Mouse (Mus musculus): ENCODE measurements around the gene Sec1. TPM values are rescaled to one million over a fixed set of nuclear protein-coding genes. Genes with fewer than 3 reads are reported as not detected.

The Sec1 gene
- polyA plus RNA-seq, 1 experiment: 0.18 TPM

DNA sequence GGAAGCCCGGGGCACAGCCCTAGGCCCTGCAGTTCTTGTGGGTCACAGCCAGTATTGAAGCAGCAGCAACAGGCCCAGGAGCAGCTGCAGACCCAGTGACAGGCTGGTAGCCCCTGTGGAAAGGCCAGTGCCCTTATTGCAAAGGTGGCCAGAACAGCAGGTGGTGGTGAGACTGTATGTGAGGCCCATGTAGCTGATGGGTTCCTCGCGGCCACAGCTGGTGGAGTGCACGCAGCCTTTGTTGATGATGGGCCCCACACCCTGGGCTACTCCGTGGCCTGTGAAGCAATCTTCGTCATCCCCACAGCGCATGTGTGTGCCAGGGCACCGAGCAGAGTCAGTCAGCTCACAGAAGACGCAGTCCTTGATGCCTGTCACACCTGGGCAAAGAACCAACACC is 30.9 kb upstream of the Sec1 start:
- Histone ChIP-seq H3K36me3 (ENCODE audit: control insufficient read depth, insufficient read depth) (peaks cover 42% of the 10 kb centered on the region), H3K4me3 (ENCODE audit: insufficient read depth, poor library complexity, severe bottlenecking) (no peak overlapping the region), H3K79me2 (ENCODE audit: control insufficient read depth, insufficient read depth) (peaks cover 19% of the 10 kb centered on the region), H3K27me3 (ENCODE audit: control insufficient read depth, insufficient read depth, insufficient read length) (no peaks in the 10 kb centered on the region), H3ac (ENCODE audit: control insufficient read depth, insufficient read length, low read depth) (no peak overlapping the region), H3K79me3 (ENCODE audit: low read depth) (peaks cover 4% of the 10 kb centered on the region)
- TF ChIP-seq MYOD1 (IDR thresholded peaks at IDR 0.05; ENCODE audit: control insufficient read depth, insufficient read length, low read depth): no peak
- TF ChIP-seq FOSL1 (IDR thresholded peaks at IDR 0.05; ENCODE audit: insufficient read depth, low read length, poor library complexity, severe bottlenecking): no peak
- TF ChIP-seq CEBPB (IDR thresholded peaks at IDR 0.05; ENCODE audit: low read depth): no peak
- no peak for TF ChIP-seq USF1 (IDR thresholded peaks at IDR 0.05; ENCODE audit: low read depth)
- TF ChIP-seq CTCF (IDR thresholded peaks at IDR 0.05; ENCODE audit: control insufficient read depth, insufficient read depth, insufficient read length): no peak
- TF ChIP-seq MAX (IDR thresholded peaks at IDR 0.05): no peak
- no peak for TF ChIP-seq MYOG (IDR thresholded peaks at IDR 0.05; ENCODE audit: control insufficient read depth, extremely low read depth, insufficient read length)

DNA sequence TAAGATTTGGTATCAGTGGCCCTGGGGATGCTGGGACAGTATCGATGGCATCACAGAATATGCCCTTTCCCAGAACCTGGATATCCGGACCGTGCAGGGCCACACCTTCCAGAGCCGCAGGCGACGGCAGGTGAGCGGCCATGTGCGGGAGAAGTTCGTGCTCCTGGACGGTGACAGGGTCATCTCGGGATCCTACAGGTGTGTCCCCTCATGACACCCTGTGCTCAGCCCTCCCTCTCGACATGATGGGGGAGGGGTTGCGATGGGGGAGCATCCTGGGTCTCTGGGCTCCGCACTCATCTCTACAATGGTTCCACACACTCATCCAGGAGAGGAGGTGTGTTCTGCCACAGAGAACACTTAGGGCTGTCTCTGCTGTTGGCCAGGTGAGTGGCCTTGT is 29.6 kb upstream of the Sec1 start:
- peaks cover 32% of the 10 kb centered on the region for H3K79me2 ChIP-seq (ENCODE audit: control insufficient read depth, insufficient read depth)
- peaks cover 16% of the 10 kb centered on the region for H3K79me3 ChIP-seq (ENCODE audit: low read depth)
- H3K4me3 ChIP-seq (ENCODE audit: insufficient read depth, poor library complexity, severe bottlenecking): no peak overlapping the region
- H3K36me3 ChIP-seq (ENCODE audit: control insufficient read depth, insufficient read depth): peaks cover 56% of the 10 kb centered on the region
- H3K27me3 ChIP-seq (ENCODE audit: control insufficient read depth, insufficient read depth, insufficient read length): no peaks in the 10 kb centered on the region
- TF ChIP-seq CEBPB (IDR thresholded peaks at IDR 0.05; ENCODE audit: low read depth) (no peak), MYOD1 (IDR thresholded peaks at IDR 0.05; ENCODE audit: control insufficient read depth, insufficient read length, low read depth) (no peak), MAX (IDR thresholded peaks at IDR 0.05) (no peak), USF1 (IDR thresholded peaks at IDR 0.05; ENCODE audit: low read depth) (no peak), FOSL1 (IDR thresholded peaks at IDR 0.05; ENCODE audit: insufficient read depth, low read length, poor library complexity, severe bottlenecking) (no peak), CTCF (IDR thresholded peaks at IDR 0.05; ENCODE audit: control insufficient read depth, insufficient read depth, insufficient read length) (no peak)
- no peak overlapping the region for H3ac ChIP-seq (ENCODE audit: control insufficient read depth, insufficient read length, low read depth)

DNA sequence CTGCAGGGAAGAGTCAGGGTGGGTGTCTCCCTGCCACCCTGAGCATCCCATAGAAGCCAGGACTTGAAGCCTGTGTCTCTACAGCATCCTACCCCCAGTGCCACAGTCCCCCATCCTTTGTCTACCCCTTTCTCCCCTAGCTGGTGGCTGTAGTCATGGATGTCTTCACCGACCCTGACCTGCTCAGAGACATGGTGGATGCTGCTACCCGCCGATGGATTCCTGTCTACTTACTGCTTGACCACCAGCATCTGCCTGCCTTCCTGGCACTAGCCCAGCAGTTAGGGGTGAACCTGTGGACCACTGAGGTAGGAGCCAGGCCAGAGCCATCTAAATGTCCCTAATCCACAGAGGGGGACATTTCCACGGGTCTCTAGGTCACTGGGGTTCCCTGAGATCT is 29.1 kb upstream of the Sec1 start:
- Histone ChIP-seq H3ac (ENCODE audit: control insufficient read depth, insufficient read length, low read depth) (no peak overlapping the region), H3K79me3 (ENCODE audit: low read depth) (peaks cover 21% of the 10 kb centered on the region), H3K36me3 (ENCODE audit: control insufficient read depth, insufficient read depth) (peaks cover 61% of the 10 kb centered on the region), H3K27me3 (ENCODE audit: control insufficient read depth, insufficient read depth, insufficient read length) (no peaks in the 10 kb centered on the region), H3K4me3 (ENCODE audit: insufficient read depth, poor library complexity, severe bottlenecking) (no peak overlapping the region), H3K79me2 (ENCODE audit: control insufficient read depth, insufficient read depth) (peaks cover 37% of the 10 kb centered on the region)
- no peak for TF ChIP-seq USF1 (IDR thresholded peaks at IDR 0.05; ENCODE audit: low read depth)

DNA sequence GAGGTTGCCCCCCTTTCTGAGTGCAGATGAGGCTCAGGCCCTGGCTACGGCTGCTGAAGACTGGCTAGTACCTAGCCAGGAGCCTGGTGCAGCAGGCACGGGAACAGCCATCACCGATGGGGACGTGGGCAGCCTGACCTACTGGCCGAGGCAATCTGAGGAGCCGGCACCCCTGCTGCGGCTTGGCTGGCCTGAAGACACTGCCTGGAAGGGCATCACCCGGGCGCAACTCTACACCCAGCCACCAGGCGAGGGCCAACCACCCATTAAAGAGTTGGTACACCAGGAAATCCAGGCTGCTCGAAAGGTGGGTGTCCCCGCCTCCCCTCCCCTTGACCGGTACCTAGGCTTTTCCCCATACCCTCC is 28.1 kb upstream of the Sec1 start:
- H3K36me3 ChIP-seq (ENCODE audit: control insufficient read depth, insufficient read depth): peaks cover 61% of the 10 kb centered on the region
- H3ac ChIP-seq (ENCODE audit: control insufficient read depth, insufficient read length, low read depth): no peak overlapping the region
- peaks cover 28% of the 10 kb centered on the region for H3K79me3 ChIP-seq (ENCODE audit: low read depth)
- peaks cover 47% of the 10 kb centered on the region for H3K79me2 ChIP-seq (ENCODE audit: control insufficient read depth, insufficient read depth)
- H3K4me3 ChIP-seq (ENCODE audit: insufficient read depth, poor library complexity, severe bottlenecking): no peak overlapping the region
- H3K27me3 ChIP-seq (ENCODE audit: control insufficient read depth, insufficient read depth, insufficient read length): no peaks in the 10 kb centered on the region
- no peak for TF ChIP-seq CEBPB (IDR thresholded peaks at IDR 0.05; ENCODE audit: low read depth)
- TF ChIP-seq FOSL1 (IDR thresholded peaks at IDR 0.05; ENCODE audit: insufficient read depth, low read length, poor library complexity, severe bottlenecking): no peak
- no peak for TF ChIP-seq MYOG (IDR thresholded peaks at IDR 0.05; ENCODE audit: control insufficient read depth, extremely low read depth, insufficient read length)
- TF ChIP-seq CTCF (IDR thresholded peaks at IDR 0.05; ENCODE audit: control insufficient read depth, insufficient read depth, insufficient read length): no peak
- TF ChIP-seq USF1 (IDR thresholded peaks at IDR 0.05; ENCODE audit: low read depth): no peak
- no peak for TF ChIP-seq MAX (IDR thresholded peaks at IDR 0.05)

DNA sequence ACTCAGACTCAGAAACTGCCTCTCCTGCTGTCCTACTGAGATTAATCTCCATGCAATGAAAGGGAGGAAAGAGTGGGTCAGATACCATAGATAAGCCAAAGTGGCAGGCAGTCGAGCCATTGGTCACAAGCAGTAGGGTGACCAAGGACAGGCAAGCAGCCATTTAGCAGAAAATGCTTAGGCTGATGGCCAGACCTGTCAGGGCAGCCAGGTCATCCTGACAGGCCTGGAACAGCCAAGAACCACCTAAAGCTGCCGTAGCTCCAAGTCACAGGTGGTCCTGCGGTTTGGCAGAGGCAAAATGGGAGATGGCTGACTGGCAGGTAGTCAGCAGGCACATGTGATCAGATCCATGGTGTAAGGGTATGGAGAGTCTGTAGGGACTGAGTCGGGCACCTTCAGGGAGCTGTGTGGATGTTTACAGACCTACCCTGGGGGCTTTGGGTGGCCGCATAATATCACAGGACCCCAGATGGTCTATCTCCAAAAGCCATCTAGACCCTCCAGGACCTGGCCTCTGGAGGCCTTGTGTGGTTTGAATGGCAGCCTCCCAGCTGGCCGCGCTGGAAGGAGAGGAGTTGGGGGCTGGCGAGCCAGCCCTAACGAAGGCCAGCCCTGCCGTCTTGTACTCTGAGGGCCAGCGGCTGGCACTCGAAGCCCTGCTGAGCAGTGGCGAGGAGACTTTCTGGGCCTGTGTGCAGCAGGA is 27.6 kb upstream of the Sec1 start:
- TF ChIP-seq CTCF (IDR thresholded peaks at IDR 0.05; ENCODE audit: control insufficient read depth, insufficient read depth, insufficient read length) (no peak), USF1 (IDR thresholded peaks at IDR 0.05; ENCODE audit: low read depth) (no peak)
- Histone ChIP-seq H3K79me3 (ENCODE audit: low read depth) (peaks cover 34% of the 10 kb centered on the region), H3ac (ENCODE audit: control insufficient read depth, insufficient read length, low read depth) (no peak overlapping the region), H3K36me3 (ENCODE audit: control insufficient read depth, insufficient read depth) (peaks cover 57% of the 10 kb centered on the region), H3K4me3 (ENCODE audit: insufficient read depth, poor library complexity, severe bottlenecking) (no peak overlapping the region), H3K27me3 (ENCODE audit: control insufficient read depth, insufficient read depth, insufficient read length) (no peaks in the 10 kb centered on the region), H3K79me2 (ENCODE audit: control insufficient read depth, insufficient read depth) (peaks cover 52% of the 10 kb centered on the region)

DNA sequence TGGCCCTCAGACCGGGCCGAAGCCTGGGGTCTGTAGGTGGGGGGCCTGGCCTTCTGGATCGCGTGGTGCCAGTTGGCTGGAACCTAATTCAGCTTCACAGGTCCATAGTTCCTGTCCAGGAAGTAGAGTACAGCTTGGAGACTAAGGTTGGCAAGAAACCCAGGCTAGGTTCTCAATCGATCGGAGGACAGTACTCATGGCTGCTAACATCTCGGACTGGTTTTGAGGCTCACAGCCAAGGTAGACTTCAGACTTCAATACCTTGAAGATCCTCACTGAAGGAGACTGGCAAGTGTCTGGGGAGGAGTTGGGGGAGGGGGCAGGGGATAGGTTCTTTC is 27.0 kb upstream of the Sec1 start:
- Histone ChIP-seq H3K36me3 (ENCODE audit: control insufficient read depth, insufficient read depth) (peaks cover 54% of the 10 kb centered on the region), H3K27me3 (ENCODE audit: control insufficient read depth, insufficient read depth, insufficient read length) (no peaks in the 10 kb centered on the region), H3ac (ENCODE audit: control insufficient read depth, insufficient read length, low read depth) (no peak overlapping the region), H3K4me3 (ENCODE audit: insufficient read depth, poor library complexity, severe bottlenecking) (no peak overlapping the region), H3K79me3 (ENCODE audit: low read depth) (peaks cover 39% of the 10 kb centered on the region), H3K79me2 (ENCODE audit: control insufficient read depth, insufficient read depth) (peaks cover 58% of the 10 kb centered on the region)
- TF ChIP-seq FOSL1 (IDR thresholded peaks at IDR 0.05; ENCODE audit: insufficient read depth, low read length, poor library complexity, severe bottlenecking): no peak
- no peak for TF ChIP-seq MYOD1 (IDR thresholded peaks at IDR 0.05; ENCODE audit: control insufficient read depth, insufficient read length, low read depth)
- no peak for TF ChIP-seq MAX (IDR thresholded peaks at IDR 0.05)
- no peak for TF ChIP-seq USF1 (IDR thresholded peaks at IDR 0.05; ENCODE audit: low read depth)
- TF ChIP-seq CTCF (IDR thresholded peaks at IDR 0.05; ENCODE audit: control insufficient read depth, insufficient read depth, insufficient read length): no peak
- TF ChIP-seq MYOG (IDR thresholded peaks at IDR 0.05; ENCODE audit: control insufficient read depth, extremely low read depth, insufficient read length): no peak
- no peak for TF ChIP-seq CEBPB (IDR thresholded peaks at IDR 0.05; ENCODE audit: low read depth)

All from C2C12 (cell line).